In the genomic region with DNA sequence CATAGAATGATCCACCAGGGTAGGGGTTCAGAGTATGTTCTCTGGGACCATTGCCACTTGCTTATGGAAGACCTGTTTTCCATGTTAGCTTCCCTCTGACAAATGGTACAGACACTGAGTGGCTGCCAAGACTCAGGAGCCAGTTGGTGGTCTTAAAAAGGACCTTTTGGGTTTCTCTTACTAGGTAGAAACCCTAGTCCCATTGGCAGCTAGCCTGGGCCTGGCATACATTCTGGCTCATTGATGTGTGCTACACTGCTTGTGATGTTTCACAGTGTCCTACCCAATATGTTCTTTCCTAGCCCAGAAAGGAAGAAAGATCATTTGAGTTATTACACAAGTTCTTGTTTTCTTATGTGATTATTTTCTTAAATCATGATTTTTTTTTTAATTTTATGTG, we compare ENCODE assay signal across 25 mouse cellular contexts.
"Had no signal": no experiment of that assay in that cellular context is flagged by ENCODE, and none has a peak within 500 bp of the region (broad histone marks: within the 10 kb centered on the region; RNA-seq: fewer than 3 reads in every experiment).

No protein-coding gene starts in this region.

- H3K27ac ChIP-seq: embryonic facial prominence, embryonic 10.5 days; embryonic facial prominence, embryonic 12.5 days; embryonic facial prominence, embryonic 13.5 days; embryonic facial prominence, embryonic 15.5 days; forebrain, embryonic 10.5 days; forebrain, embryonic 12.5 days; forebrain, embryonic 13.5 days; forebrain, embryonic 15.5 days; gastrocnemius, adult 2 months; heart, adult 2 months had no signal

- H3K4me2 ChIP-seq: embryonic facial prominence, embryonic 12.5 days; embryonic facial prominence, embryonic 13.5 days; embryonic facial prominence, embryonic 15.5 days; forebrain, embryonic 12.5 days; forebrain, embryonic 13.5 days; forebrain, embryonic 15.5 days had no signal

- H3K9me3 ChIP-seq: embryonic facial prominence, embryonic 10.5 days; embryonic facial prominence, embryonic 12.5 days; embryonic facial prominence, embryonic 13.5 days; embryonic facial prominence, embryonic 15.5 days; forebrain, embryonic 10.5 days; forebrain, embryonic 12.5 days; forebrain, embryonic 13.5 days; forebrain, embryonic 15.5 days had no signal

- DNase-seq: cerebellum, adult 2 months; cerebellum, adult 8-10 months; cerebellum, adult 9-10 months; cerebellum, adult 9-11 months; embryo, embryonic 11 days; forebrain, postnatal 0 days; gastrocnemius, adult 2 months; gastrocnemius, postnatal 10 days; gastrocnemius, postnatal 14 days; gastrocnemius, postnatal 25 days; gastrocnemius, postnatal 36 days; heart, adult 11 months; heart, adult 18-20 months; heart, adult 2 months had no signal

- ATAC-seq: forebrain, embryonic 13.5 days; forebrain, embryonic 14.5 days; forebrain, embryonic 15.5 days; forebrain, embryonic 16.5 days; forebrain, postnatal 0 days had no signal

- H3K36me3 ChIP-seq: embryonic facial prominence, embryonic 10.5 days; embryonic facial prominence, embryonic 12.5 days; embryonic facial prominence, embryonic 13.5 days; embryonic facial prominence, embryonic 15.5 days; forebrain, embryonic 10.5 days; forebrain, embryonic 12.5 days; forebrain, embryonic 15.5 days had no signal

- H3K9ac ChIP-seq: embryonic facial prominence, embryonic 12.5 days; embryonic facial prominence, embryonic 13.5 days; embryonic facial prominence, embryonic 15.5 days; forebrain, embryonic 12.5 days; forebrain, embryonic 13.5 days; forebrain, embryonic 15.5 days; forebrain, postnatal 0 days had no signal

- H3K4me1 ChIP-seq: embryonic facial prominence, embryonic 12.5 days; embryonic facial prominence, embryonic 15.5 days had no signal

- H3K4me3 ChIP-seq: embryonic facial prominence, embryonic 10.5 days; embryonic facial prominence, embryonic 12.5 days; embryonic facial prominence, embryonic 13.5 days; embryonic facial prominence, embryonic 15.5 days; erythroblast, embryonic 14.5 days; forebrain, embryonic 10.5 days; forebrain, embryonic 12.5 days; forebrain, embryonic 13.5 days; forebrain, embryonic 15.5 days; gastrocnemius, adult 2 months; heart, adult 2 months had no signal
